29 mouse cellular contexts compared by ENCODE assay signal in genomic region chr1:93035981-93036380, GRCm38 (mm10). TPM values are rescaled to one million over a fixed set of nuclear protein-coding genes. Genes with fewer than 3 reads are reported as not detected.
"Had no signal": no experiment of that assay in that cellular context is flagged by ENCODE, and none has a peak within 500 bp of the region (broad histone marks: within the 10 kb centered on the region; RNA-seq: fewer than 3 reads in every experiment).

No protein-coding gene starts in this region.

- H3K9me3 ChIP-seq: limb, embryonic 10.5 days; liver, embryonic 12.5 days; liver, embryonic 15.5 days; lung, embryonic 15.5 days; midbrain, embryonic 13.5 days; neural tube, embryonic 12.5 days; neural tube, embryonic 15.5 days had no signal

- H3K4me3 ChIP-seq: layer of hippocampus, adult 2 months; limb, embryonic 10.5 days; limb, embryonic 13.5 days; liver, embryonic 12.5 days; liver, embryonic 15.5 days; lung, embryonic 15.5 days; megakaryocyte, embryonic 14.5 days; midbrain, embryonic 10.5 days; midbrain, embryonic 13.5 days; neural tube, embryonic 12.5 days; neural tube, embryonic 15.5 days had no signal

- H3K36me3 ChIP-seq: limb, embryonic 10.5 days; liver, embryonic 12.5 days; liver, embryonic 15.5 days; lung, embryonic 15.5 days had no signal

- H3K4me2 ChIP-seq: limb, embryonic 13.5 days; liver, embryonic 12.5 days; liver, embryonic 15.5 days; lung, embryonic 15.5 days; midbrain, embryonic 13.5 days; neural tube, embryonic 12.5 days; neural tube, embryonic 15.5 days had no signal

- H3K9ac ChIP-seq: limb, embryonic 13.5 days; liver, embryonic 12.5 days; liver, embryonic 15.5 days; lung, embryonic 15.5 days; midbrain, embryonic 13.5 days; neural tube, embryonic 12.5 days; neural tube, embryonic 15.5 days had no signal

- H3K27ac ChIP-seq: kidney, postnatal 0 days; layer of hippocampus, adult 2 months; limb, embryonic 13.5 days; liver, embryonic 12.5 days; liver, embryonic 15.5 days; lung, embryonic 15.5 days; midbrain, embryonic 10.5 days; midbrain, embryonic 13.5 days; neural tube, embryonic 12.5 days; neural tube, embryonic 15.5 days; stomach, postnatal 0 days had no signal

- H3K27me3 ChIP-seq: limb, embryonic 13.5 days; liver, embryonic 12.5 days; liver, embryonic 15.5 days; lung, embryonic 15.5 days; midbrain, embryonic 13.5 days; neural tube, embryonic 12.5 days; neural tube, embryonic 15.5 days had no signal

- H3K4me1 ChIP-seq: limb, embryonic 13.5 days; lung, embryonic 15.5 days; midbrain, embryonic 10.5 days; midbrain, embryonic 13.5 days; neural tube, embryonic 12.5 days; neural tube, embryonic 15.5 days had no signal

- ATAC-seq: liver, embryonic 12.5 days; midbrain, embryonic 13.5 days had no signal

- DNase-seq: kidney, postnatal 25 days; layer of hippocampus, adult 9-11 months; liver; lung, adult 18-20 months; lung, postnatal 10 days; lung, postnatal 36 days; right cerebral cortex, adult 18-20 months; right cerebral cortex, postnatal 14 days; right cerebral cortex, postnatal 4 days; thymus, adult 2 months; thymus, postnatal 14 days; thymus, postnatal 4 days had no signal

RNA-seq across cellular contexts. Expression of gene Aqp12, which starts 29.8 kb away (rescaled TPM):
- total RNA-seq: layer of hippocampus, adult 2 months; layer of hippocampus, postnatal 25 days; left cerebral cortex, adult 18-20 months; left cerebral cortex, postnatal 25 days had no signal
- polyA plus RNA-seq: kidney, postnatal 0 days; limb, embryonic 10.5 days; limb, embryonic 13.5 days; liver, embryonic 12.5 days; liver, embryonic 15.5 days; lung, embryonic 15.5 days; midbrain, embryonic 10.5 days; midbrain, embryonic 13.5 days; neural tube, embryonic 12.5 days; neural tube, embryonic 15.5 days; stomach, embryonic 14.5 days; stomach, postnatal 0 days had no signal
